Mouse (Mus musculus): ENCODE data around the gene Wdr24. TPM values are rescaled to one million over a fixed set of nuclear protein-coding genes. Genes with fewer than 3 reads are reported as not detected.

Gene Wdr24
- polyA plus RNA-seq, 1 experiment = 0.32 TPM

- Histone ChIP-seq H3K4me1 (ENCODE audit: control insufficient read depth) (peaks cover 40% of the 10 kb centered on the region), H3K9me3 (ENCODE audit: control insufficient read depth, low read length) (no peaks in the 10 kb centered on the region), H3K27me3 (ENCODE audit: control insufficient read depth) (no peaks in the 10 kb centered on the region), H3K4me3 (replicated peaks) (no peak overlapping the region), H3K36me3 (ENCODE audit: control insufficient read depth) (peaks cover 59% of the 10 kb centered on the region)
- TF ChIP-seq TAL1 (IDR thresholded peaks at IDR 0.05; ENCODE audit: low read length) (no peak), GATA1 (IDR thresholded peaks at IDR 0.05; ENCODE audit: low read length) (no peak)
Observed at GRCm38 (mm10) chr17:25786781-25787504, 36.5 kb upstream of the Wdr24 start.

GRCm38 (mm10) chr17:25791320-25791842 lies 32.0 kb upstream of the Wdr24 start:
- H3K4me1 ChIP-seq (ENCODE audit: control insufficient read depth) = peaks cover 61% of the 10 kb centered on the region
- TF ChIP-seq TAL1 (IDR thresholded peaks at IDR 0.05; ENCODE audit: low read length) (no peak), GATA1 (IDR thresholded peaks at IDR 0.05; ENCODE audit: low read length) (no peak)
- no peaks in the 10 kb centered on the region for H3K27me3 ChIP-seq (ENCODE audit: control insufficient read depth)
- H3K9me3 ChIP-seq (ENCODE audit: control insufficient read depth, low read length) = no peaks in the 10 kb centered on the region
- peak overlapping the region; percentile 87 for H3K4me3 ChIP-seq (replicated peaks)
- H3K36me3 ChIP-seq (ENCODE audit: control insufficient read depth) = peaks cover 45% of the 10 kb centered on the region

DNA sequence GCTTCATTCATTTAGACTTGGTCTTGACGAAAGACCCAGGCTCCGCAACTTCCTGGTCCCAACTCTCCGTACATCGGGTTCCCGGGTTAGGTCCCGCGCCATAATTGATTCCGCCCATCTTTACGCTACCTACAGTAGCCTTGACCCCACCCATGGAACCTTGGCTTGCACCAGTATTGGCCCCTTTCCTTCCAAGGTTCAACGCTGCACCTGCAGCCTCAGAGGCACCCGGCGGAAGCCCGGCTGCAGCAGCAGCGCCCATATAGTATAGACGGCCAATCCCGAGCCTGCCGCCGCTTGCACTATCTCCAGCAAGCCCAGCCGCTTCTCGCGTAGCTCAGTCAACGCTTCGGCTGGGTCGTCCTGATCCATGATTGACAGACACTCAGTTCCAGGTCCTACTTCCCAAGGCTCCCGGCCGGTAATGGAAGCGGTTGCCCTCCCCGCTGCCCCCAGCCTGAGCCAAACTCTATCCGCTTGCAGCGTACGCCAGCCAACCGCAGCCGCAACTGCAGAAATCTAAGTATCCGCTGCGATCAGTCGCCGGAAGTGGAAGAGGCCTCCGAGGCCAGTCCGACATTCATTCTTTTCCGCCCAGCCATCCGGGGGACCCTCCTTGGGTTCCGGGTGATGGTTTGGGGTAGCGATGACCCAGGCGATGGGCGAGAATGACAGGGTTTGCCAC lies 31.4 kb upstream of the Wdr24 start:
- H3K4me1 ChIP-seq (ENCODE audit: control insufficient read depth) = peaks cover 61% of the 10 kb centered on the region
- H3K9me3 ChIP-seq (ENCODE audit: control insufficient read depth, low read length) = no peaks in the 10 kb centered on the region
- peak overlapping the region; percentile 87 for H3K4me3 ChIP-seq (replicated peaks)
- H3K27me3 ChIP-seq (ENCODE audit: control insufficient read depth) = no peaks in the 10 kb centered on the region
- H3K36me3 ChIP-seq (ENCODE audit: control insufficient read depth) = peaks cover 41% of the 10 kb centered on the region
- TF ChIP-seq TAL1 (IDR thresholded peaks at IDR 0.05; ENCODE audit: low read length) (no peak), GATA1 (IDR thresholded peaks at IDR 0.05; ENCODE audit: low read length) (no peak; the same call in 1 of the 2 replicates)

DNA sequence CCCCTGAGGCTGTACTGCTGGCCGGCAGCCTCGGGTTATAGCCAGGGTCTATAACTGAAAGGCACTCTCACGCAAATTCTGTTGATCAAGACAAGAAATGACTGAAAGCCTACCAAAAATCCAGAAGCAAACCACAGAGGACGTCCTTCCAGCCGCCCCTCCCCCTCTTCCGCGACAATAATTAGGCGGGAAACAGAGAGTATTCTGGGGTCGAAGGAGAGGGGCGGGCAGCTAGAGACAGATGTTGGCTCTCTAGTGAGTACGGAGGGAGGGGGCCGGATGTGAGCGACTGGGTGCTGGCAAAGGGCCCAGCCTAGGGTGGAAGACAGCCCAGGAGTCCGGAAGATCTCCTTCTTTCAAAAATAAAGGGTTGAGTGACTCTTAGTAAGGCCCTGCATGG lies 30.8 kb upstream of the Wdr24 start, which contains the start of gene Fam173a:
TSS of gene Fam173a (minus strand) at position 287 of the 400 bp plus-strand sequence.
- Histone ChIP-seq H3K9me3 (ENCODE audit: control insufficient read depth, low read length) (no peaks in the 10 kb centered on the region), H3K4me1 (ENCODE audit: control insufficient read depth) (peaks cover 67% of the 10 kb centered on the region), H3K36me3 (ENCODE audit: control insufficient read depth) (peaks cover 35% of the 10 kb centered on the region), H3K27me3 (ENCODE audit: control insufficient read depth) (no peaks in the 10 kb centered on the region), H3K4me3 (replicated peaks) (peak within 1 kb of the TSS; percentile 87)
- TF ChIP-seq GATA1 (IDR thresholded peaks at IDR 0.05; ENCODE audit: low read length) (no peak), TAL1 (IDR thresholded peaks at IDR 0.05; ENCODE audit: low read length) (no peak)

DNA sequence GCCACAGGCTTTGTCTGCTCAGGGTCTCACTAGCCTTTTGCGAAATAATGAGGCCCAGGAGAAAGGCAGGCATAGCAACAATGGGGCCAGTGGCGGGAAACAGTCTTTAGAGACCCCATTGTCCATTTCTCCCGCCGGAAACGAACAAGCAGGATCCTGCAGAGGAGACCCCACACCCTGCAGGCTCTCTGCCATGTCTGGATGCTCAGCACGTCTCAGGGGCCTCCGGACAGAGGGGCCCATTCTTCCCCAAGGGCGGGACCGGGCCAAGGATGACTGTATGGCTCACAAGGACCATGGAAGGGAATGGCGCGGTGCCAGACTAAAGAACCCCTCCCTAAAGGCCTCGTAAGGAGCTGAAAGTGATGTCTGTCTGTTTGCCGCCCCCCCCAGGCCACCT lies 29.2 kb upstream of the Wdr24 start:
- no peak for TF ChIP-seq GATA1 (IDR thresholded peaks at IDR 0.05; ENCODE audit: low read length)
- TF ChIP-seq TAL1 (IDR thresholded peaks at IDR 0.05; ENCODE audit: low read length) = no peak
- no peaks in the 10 kb centered on the region for H3K9me3 ChIP-seq (ENCODE audit: control insufficient read depth, low read length)
- peaks cover 68% of the 10 kb centered on the region for H3K4me1 ChIP-seq (ENCODE audit: control insufficient read depth)
- no peaks in the 10 kb centered on the region; the same call in 1 of the 2 replicates for H3K27me3 ChIP-seq (ENCODE audit: control insufficient read depth)
- H3K36me3 ChIP-seq (ENCODE audit: control insufficient read depth) = peaks cover 21% of the 10 kb centered on the region
- no peak overlapping the region for H3K4me3 ChIP-seq (replicated peaks)

DNA sequence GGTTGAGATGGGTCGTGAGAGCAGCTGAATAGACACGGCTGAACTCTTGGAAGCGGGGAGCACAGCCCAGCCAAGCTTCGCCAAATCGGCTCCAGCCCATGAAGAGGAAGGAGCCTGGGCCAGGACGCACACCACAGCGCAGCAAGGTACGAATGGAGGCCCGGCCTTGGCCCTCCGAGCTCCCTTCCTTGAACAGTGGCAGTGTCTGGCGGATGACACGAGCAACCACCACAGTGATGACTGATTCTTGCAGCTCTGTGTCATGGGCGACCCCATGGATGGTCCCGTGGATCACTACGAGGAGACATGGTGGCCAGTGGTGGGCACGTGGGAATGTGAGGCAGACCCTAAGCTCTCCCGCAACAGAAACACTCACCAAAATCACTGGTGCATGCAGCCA lies 28.4 kb upstream of the Wdr24 start:
- Histone ChIP-seq H3K4me1 (ENCODE audit: control insufficient read depth) (peaks cover 68% of the 10 kb centered on the region), H3K4me3 (replicated peaks) (no peak overlapping the region), H3K27me3 (ENCODE audit: control insufficient read depth) (no peaks in the 10 kb centered on the region; the same call in 1 of the 2 replicates), H3K9me3 (ENCODE audit: control insufficient read depth, low read length) (no peaks in the 10 kb centered on the region), H3K36me3 (ENCODE audit: control insufficient read depth) (peaks cover 13% of the 10 kb centered on the region)
- TF ChIP-seq TAL1 (IDR thresholded peaks at IDR 0.05; ENCODE audit: low read length) = no peak
- TF ChIP-seq GATA1 (IDR thresholded peaks at IDR 0.05; ENCODE audit: low read length) = no peak

- H3K4me1 ChIP-seq (ENCODE audit: control insufficient read depth) = peaks cover 66% of the 10 kb centered on the region
- H3K27me3 ChIP-seq (ENCODE audit: control insufficient read depth) = no peaks in the 10 kb centered on the region; the same call in 1 of the 2 replicates
- no peak for TF ChIP-seq TAL1 (IDR thresholded peaks at IDR 0.05; ENCODE audit: low read length)
- H3K36me3 ChIP-seq (ENCODE audit: control insufficient read depth) = peaks cover 9% of the 10 kb centered on the region
- no peaks in the 10 kb centered on the region for H3K9me3 ChIP-seq (ENCODE audit: control insufficient read depth, low read length)
- H3K4me3 ChIP-seq (replicated peaks) = peak within 1 kb of the TSS; percentile 82
Observed at GRCm38 (mm10) chr17:25795609-25796092, 27.8 kb upstream of the Wdr24 start, which contains the start of gene AC134908.4. TSS of gene AC134908.4 (minus strand) at chr17:25795659.

- Histone ChIP-seq H3K9me3 (ENCODE audit: control insufficient read depth, low read length) (no peaks in the 10 kb centered on the region), H3K36me3 (ENCODE audit: control insufficient read depth) (peaks cover 7% of the 10 kb centered on the region), H3K4me3 (replicated peaks) (peak overlapping the region; percentile 82), H3K4me1 (ENCODE audit: control insufficient read depth) (peaks cover 59% of the 10 kb centered on the region), H3K27me3 (ENCODE audit: control insufficient read depth) (peaks cover 2% of the 10 kb centered on the region)
- TF ChIP-seq TAL1 (IDR thresholded peaks at IDR 0.05; ENCODE audit: low read length) = no peak
- no peak for TF ChIP-seq GATA1 (IDR thresholded peaks at IDR 0.05; ENCODE audit: low read length)
Observed at GRCm38 (mm10) chr17:25796211-25796771, 27.1 kb upstream of the Wdr24 start.
